Mouse (Mus musculus): ENCODE data around the gene Hist1h2ap. TPM values are rescaled to one million over a fixed set of nuclear protein-coding genes. Genes with fewer than 3 reads are reported as not detected.

Gene Hist1h2ap
- polyA plus RNA-seq (2012; fragmentation: generic; extraction: Trizol) = 1,000 to 10,000 TPM in 1 of 2 experiments, 100 to 1,000 TPM in 1; 1,000 to 8,126 TPM

DNA sequence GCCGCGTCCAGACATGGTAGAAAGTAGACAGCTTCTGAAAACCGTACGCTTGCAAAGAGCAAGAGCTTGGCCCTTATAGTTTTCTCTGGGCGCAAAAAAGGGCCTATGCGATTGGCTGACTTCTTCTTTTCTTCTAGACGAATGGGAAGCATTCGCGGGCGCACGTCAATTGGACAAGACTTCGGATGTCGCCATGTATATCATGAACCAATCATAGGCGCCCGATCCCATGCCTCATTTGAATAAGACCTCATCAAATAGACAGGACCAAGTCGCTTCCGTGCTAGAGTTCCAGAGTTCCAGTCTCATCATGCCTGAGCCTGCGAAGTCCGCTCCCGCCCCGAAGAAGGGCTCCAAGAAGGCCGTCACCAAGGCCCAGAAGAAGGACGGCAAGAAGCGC is at the start of gene Hist1h2ap, which contains the start of gene Hist1h2br:
Hist1h2ap (minus strand) TSS at position 47 of the 400 bp plus-strand sequence.
Hist1h2br (plus strand) TSS at position 283 of the 400 bp plus-strand sequence.

DNA sequence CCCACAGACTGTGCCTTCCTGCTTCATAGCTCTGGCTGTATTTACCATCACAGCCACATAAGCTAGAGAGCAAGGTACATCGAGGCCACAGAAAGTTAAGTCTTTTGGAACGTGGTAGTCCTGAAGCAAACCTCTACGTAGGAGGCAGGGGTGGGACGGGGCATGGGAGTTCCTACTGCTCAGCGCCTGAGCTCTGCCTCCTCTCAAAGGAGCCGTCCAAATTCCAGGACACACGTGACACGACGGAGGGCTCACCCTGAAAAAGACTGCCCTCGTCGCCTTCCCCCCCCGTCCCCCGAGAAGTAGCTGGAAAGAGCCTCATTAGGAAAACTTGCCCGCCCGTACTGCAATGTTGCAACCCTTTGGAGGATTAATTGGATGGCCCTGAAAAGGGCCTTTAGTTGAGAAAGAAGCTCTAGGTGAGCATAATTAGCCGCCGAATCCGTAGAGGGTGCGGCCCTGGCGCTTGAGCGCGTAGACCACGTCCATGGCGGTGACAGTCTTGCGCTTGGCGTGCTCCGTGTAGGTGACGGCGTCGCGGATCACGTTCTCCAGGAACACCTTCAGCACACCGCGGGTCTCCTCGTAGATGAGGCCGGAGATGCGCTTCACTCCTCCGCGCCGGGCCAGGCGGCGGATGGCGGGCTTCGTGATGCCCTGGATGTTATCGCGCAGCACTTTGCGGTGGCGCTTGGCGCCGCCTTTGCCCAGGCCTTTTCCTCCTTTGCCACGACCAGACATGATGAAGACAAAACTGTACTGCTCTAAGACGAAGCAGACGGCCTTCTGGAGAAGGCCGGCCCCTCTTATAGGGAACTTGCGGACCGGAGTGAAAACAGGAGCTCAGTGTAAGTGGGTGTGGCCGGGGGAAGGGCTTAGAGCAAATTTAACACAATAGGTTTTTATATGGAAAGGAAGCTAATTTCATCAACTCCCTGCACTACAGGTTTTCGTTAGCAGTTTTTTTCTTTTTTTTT is 1.6 kb downstream of the Hist1h2ap start, which contains the start of gene Hist1h4n:
Hist1h4n (minus strand) TSS at position 779 of the 977 bp plus-strand sequence.

DNA sequence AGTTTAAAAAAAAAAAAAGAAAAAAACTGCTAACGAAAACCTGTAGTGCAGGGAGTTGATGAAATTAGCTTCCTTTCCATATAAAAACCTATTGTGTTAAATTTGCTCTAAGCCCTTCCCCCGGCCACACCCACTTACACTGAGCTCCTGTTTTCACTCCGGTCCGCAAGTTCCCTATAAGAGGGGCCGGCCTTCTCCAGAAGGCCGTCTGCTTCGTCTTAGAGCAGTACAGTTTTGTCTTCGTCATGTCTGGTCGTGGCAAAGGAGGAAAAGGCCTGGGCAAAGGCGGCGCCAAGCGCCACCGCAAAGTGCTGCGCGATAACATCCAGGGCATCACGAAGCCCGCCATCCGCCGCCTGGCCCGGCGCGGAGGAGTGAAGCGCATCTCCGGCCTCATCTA is 21.8 kb downstream of the Hist1h2ap start, which contains the start of gene Hist1h4m:
Hist1h4m (plus strand) TSS at position 208 of the 400 bp plus-strand sequence.

DNA sequence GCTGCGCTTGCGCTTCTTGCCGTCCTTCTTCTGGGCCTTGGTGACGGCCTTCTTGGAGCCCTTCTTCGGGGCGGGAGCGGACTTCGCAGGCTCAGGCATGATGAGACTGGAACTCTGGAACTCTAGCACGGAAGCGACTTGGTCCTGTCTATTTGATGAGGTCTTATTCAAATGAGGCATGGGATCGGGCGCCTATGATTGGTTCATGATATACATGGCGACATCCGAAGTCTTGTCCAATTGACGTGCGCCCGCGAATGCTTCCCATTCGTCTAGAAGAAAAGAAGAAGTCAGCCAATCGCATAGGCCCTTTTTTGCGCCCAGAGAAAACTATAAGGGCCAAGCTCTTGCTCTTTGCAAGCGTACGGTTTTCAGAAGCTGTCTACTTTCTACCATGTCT is 23.2 kb downstream of the Hist1h2ap start, which contains the start of the genes Hist1h2bq and Hist1h2ao:
Hist1h2bq (minus strand) TSS at position 125 of the 400 bp plus-strand sequence.
Hist1h2ao (plus strand) TSS at position 393 of the 400 bp plus-strand sequence.

DNA sequence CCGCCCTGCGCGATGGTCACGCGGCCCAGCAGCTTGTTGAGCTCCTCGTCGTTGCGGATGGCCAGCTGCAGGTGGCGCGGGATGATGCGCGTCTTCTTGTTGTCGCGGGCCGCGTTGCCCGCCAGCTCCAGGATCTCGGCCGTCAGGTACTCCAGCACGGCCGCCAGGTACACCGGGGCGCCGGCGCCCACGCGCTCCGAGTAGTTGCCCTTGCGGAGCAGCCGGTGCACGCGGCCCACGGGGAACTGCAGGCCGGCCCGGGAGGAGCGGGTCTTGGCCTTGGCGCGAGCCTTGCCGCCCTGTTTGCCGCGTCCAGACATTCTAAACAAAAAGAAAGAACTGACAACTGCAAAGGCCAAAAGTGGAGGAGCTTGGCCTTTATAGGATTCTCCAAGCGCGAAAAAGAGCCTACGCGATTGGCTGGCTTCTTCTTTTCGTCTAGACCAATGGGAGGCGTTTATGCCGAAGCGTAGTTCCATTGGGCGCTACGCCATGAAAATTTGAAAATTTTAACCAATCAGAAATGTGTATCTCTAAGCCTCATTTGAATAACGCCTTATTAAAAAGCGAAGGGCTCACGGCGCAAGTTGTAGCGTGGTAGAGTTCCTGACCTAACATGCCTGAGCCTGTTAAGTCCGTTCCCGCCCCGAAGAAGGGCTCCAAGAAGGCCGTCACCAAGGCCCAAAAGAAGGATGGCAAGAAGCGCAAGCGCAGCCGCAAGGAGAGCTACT is 46.2 kb downstream of the Hist1h2ap start, which contains the start of the genes Hist1h2an and Hist1h2bp:
Hist1h2an (minus strand) TSS at position 320 of the 731 bp plus-strand sequence.
Hist1h2bp (plus strand) TSS at position 563 of the 731 bp plus-strand sequence.

DNA sequence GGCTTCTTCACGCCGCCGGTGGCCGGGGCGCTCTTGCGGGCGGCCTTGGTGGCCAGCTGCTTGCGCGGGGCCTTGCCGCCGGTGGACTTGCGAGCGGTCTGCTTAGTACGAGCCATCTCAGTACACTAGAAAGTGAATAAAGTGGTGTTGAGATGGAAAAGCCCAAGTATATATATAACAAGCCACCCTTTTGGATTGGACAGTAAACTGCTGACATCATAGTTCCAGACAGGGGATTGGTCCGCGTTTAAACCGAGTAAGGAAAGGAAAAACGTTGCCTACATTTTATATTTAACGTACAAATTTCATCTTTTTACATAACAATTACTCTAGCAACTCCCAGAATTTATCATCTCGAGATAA is 50.1 kb downstream of the Hist1h2ap start, which contains the start of gene Hist1h3i:
Hist1h3i (minus strand) TSS at position 116 of the 363 bp plus-strand sequence.

Other genes with a start within 250 kb of the Hist1h2ap start
- gene Olfr1362, start 219.5 kb downstream of the Hist1h2ap start, polyA plus RNA-seq (2012; fragmentation: generic; extraction: Trizol) = not detected
- gene Olfr11, start 191.0 kb downstream of the Hist1h2ap start, polyA plus RNA-seq (2012; fragmentation: generic; extraction: Trizol) = under 1 TPM in 1 of 2 experiments, not detected in 1; 0.02 TPM
- gene Olfr1361, start 170.1 kb downstream of the Hist1h2ap start, polyA plus RNA-seq (2012; fragmentation: generic; extraction: Trizol) = not detected
- gene Olfr1360, start 156.1 kb downstream of the Hist1h2ap start, polyA plus RNA-seq (2012; fragmentation: generic; extraction: Trizol) = not detected
- not detected for gene Olfr1359, start 135.4 kb downstream of the Hist1h2ap start, polyA plus RNA-seq (2012; fragmentation: generic; extraction: Trizol)
- 10 to 100 TPM in 1 of 2 experiments, 1 to 10 TPM in 1; 3.1 to 18.5 TPM for gene Hist1h2bl, start 117.4 kb downstream of the Hist1h2ap start, polyA plus RNA-seq (2012; fragmentation: generic; extraction: Trizol)
- gene Hist1h2ai, start 117.1 kb downstream of the Hist1h2ap start, polyA plus RNA-seq (2012; fragmentation: generic; extraction: Trizol) = 10 to 100 TPM; 16.9 to 23.6 TPM
- 10 to 100 TPM; 14.5 to 88.7 TPM for gene Hist1h3h, start 115.8 kb downstream of the Hist1h2ap start, polyA plus RNA-seq (2012; fragmentation: generic; extraction: Trizol)
- 10 to 100 TPM in 1 of 2 experiments, 1 to 10 TPM in 1; 2.2 to 12.6 TPM for gene Hist1h2bm, start 111.5 kb downstream of the Hist1h2ap start, polyA plus RNA-seq (2012; fragmentation: generic; extraction: Trizol)
- gene Hist1h4j, start 98.4 kb downstream of the Hist1h2ap start, polyA plus RNA-seq (2012; fragmentation: generic; extraction: Trizol) = 1 to 10 TPM; 4.2 to 5.5 TPM
- 10 to 100 TPM in 1 of 2 experiments, 1 to 10 TPM in 1; 7.8 to 28.2 TPM for gene Hist1h4k, start 83.0 kb downstream of the Hist1h2ap start, polyA plus RNA-seq (2012; fragmentation: generic; extraction: Trizol)
- 10 to 100 TPM in 1 of 2 experiments, 1 to 10 TPM in 1; 2.8 to 17.3 TPM for gene Hist1h2ak, start 79.7 kb downstream of the Hist1h2ap start, polyA plus RNA-seq (2012; fragmentation: generic; extraction: Trizol)
- 1 to 10 TPM; 2.0 to 7.9 TPM for gene Hist1h2bn, start 79.4 kb downstream of the Hist1h2ap start, polyA plus RNA-seq (2012; fragmentation: generic; extraction: Trizol)
- 1 to 10 TPM; 1.6 to 7.5 TPM for gene Hist1h1b, start 52.9 kb downstream of the Hist1h2ap start, polyA plus RNA-seq (2012; fragmentation: generic; extraction: Trizol)
- gene Hist1h3i, start 50.1 kb downstream of the Hist1h2ap start, polyA plus RNA-seq (2012; fragmentation: generic; extraction: Trizol) = 10 to 100 TPM; 13.1 to 37.5 TPM
- gene Hist1h2an, start 46.3 kb downstream of the Hist1h2ap start, polyA plus RNA-seq (2012; fragmentation: generic; extraction: Trizol) = 10 to 100 TPM; 13.8 to 30.2 TPM
- gene Hist1h2bp, start 46.0 kb downstream of the Hist1h2ap start, polyA plus RNA-seq (2012; fragmentation: generic; extraction: Trizol) = 10 to 100 TPM in 1 of 2 experiments, 1 to 10 TPM in 1; 1.7 to 17.1 TPM
- gene Hist1h2bq, start 23.3 kb downstream of the Hist1h2ap start, polyA plus RNA-seq (2012; fragmentation: generic; extraction: Trizol) = 10 to 100 TPM; 10.6 to 41.1 TPM
- 1 to 10 TPM in 1 of 2 experiments, under 1 TPM in 1; 0.84 to 2.2 TPM for gene Hist1h2ao, start 23.0 kb downstream of the Hist1h2ap start, polyA plus RNA-seq (2012; fragmentation: generic; extraction: Trizol)
- gene Hist1h4m, start 21.8 kb downstream of the Hist1h2ap start, polyA plus RNA-seq (2012; fragmentation: generic; extraction: Trizol) = 1 to 10 TPM in 1 of 2 experiments, not detected in 1; 2.9 TPM
- gene Hist1h4n, start 1.3 kb downstream of the Hist1h2ap start, polyA plus RNA-seq (2012; fragmentation: generic; extraction: Trizol) = 10 to 100 TPM; 21.2 to 62.8 TPM
- gene Hist1h2br, start 236 bp upstream of the Hist1h2ap start, polyA plus RNA-seq (2012; fragmentation: generic; extraction: Trizol) = 10 to 100 TPM in 1 of 2 experiments, 1 to 10 TPM in 1; 8.9 to 41.0 TPM
- gene Zfp184, start 111.6 kb upstream of the Hist1h2ap start, polyA plus RNA-seq (2012; fragmentation: generic; extraction: Trizol) = 1 to 10 TPM in 1 of 2 experiments, under 1 TPM in 1; 0.04 to 2.1 TPM
- not detected for gene Pom121l2, start 147.7 kb upstream of the Hist1h2ap start, polyA plus RNA-seq (2012; fragmentation: generic; extraction: Trizol)
- 1 to 10 TPM; 1.1 to 3.2 TPM for gene Prss16, start 176.2 kb upstream of the Hist1h2ap start, polyA plus RNA-seq (2012; fragmentation: generic; extraction: Trizol)
- 10 to 100 TPM in 1 of 2 experiments, 1 to 10 TPM in 1; 5.3 to 10.8 TPM for gene Hist1h2ah, start 202.1 kb upstream of the Hist1h2ap start, polyA plus RNA-seq (2012; fragmentation: generic; extraction: Trizol)
- 10 to 100 TPM; 10.6 to 56.7 TPM for gene Hist1h2bk, start 202.4 kb upstream of the Hist1h2ap start, polyA plus RNA-seq (2012; fragmentation: generic; extraction: Trizol)
- 10 to 100 TPM; 16.9 to 37.5 TPM for gene Hist1h4i, start 207.9 kb upstream of the Hist1h2ap start, polyA plus RNA-seq (2012; fragmentation: generic; extraction: Trizol)
- gene Hist1h2ag, start 209.4 kb upstream of the Hist1h2ap start, polyA plus RNA-seq (2012; fragmentation: generic; extraction: Trizol) = 10 to 100 TPM; 16.6 to 26.8 TPM
- gene Hist1h2bj, start 209.7 kb upstream of the Hist1h2ap start, polyA plus RNA-seq (2012; fragmentation: generic; extraction: Trizol) = 10 to 100 TPM in 1 of 2 experiments, 1 to 10 TPM in 1; 5.0 to 50.5 TPM